ENCODE assay signal across 18 mouse cellular contexts in the genomic region with DNA sequence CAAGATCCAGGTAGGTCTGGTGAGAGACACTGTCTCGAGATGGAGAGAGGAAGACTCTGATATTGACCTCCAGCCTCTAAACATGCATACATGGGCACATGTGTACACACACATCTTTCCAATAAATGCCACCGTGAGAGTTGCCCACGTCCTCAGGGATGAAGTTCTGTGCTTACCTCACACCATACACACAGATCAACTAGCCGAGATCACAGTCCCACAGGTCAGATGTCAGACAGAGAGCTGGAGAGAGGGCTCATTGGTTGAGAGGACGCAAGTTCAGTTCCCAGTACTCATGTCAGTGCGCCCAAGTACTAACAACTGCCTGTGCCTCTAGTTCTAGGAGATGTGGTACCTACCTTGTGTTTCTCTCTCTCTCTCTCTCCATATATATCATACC. TPM values are rescaled to one million over a fixed set of nuclear protein-coding genes. Genes with fewer than 3 reads are reported as not detected.
DNase-seq lines count a peak whose midpoint lies in the region; ATAC-seq and TF ChIP-seq lines count a peak whose summit lies in the region.
"Had no signal": no experiment of that assay in that cellular context is flagged by ENCODE, and none has a peak within 500 bp of the region (broad histone marks: within the 10 kb centered on the region; RNA-seq: fewer than 3 reads in every experiment).

No protein-coding gene starts in this region.

- peaks cover 3% of the 10 kb centered on the region for H3K36me3 ChIP-seq in liver, postnatal 0 days (replicated peaks; ENCODE audit: insufficient read depth, low read length)
- peaks cover 24% of the 10 kb centered on the region for H3K36me3 ChIP-seq in liver, embryonic 11.5 days (ENCODE audit: control insufficient read depth, insufficient read depth, low read length)
- H3K36me3 ChIP-seq in embryonic facial prominence, embryonic 10.5 days (replicated peaks), result peaks cover 39% of the 10 kb centered on the region
- H3K36me3 ChIP-seq in stomach, postnatal 0 days (ENCODE audit: control insufficient read depth, insufficient read depth, low read length), result peaks cover 10% of the 10 kb centered on the region

- WGBS in liver, postnatal 0 days (ENCODE audit: insufficient replicate concordance), result 53% methylated on average over 6 of the region's 6 CpGs
- 54% methylated on average over 6 of the region's 6 CpGs for WGBS in liver, embryonic 11.5 days
- WGBS in embryonic facial prominence, embryonic 10.5 days, result 69% methylated on average over 6 of the region's 6 CpGs
- WGBS in stomach, postnatal 0 days, result 49% methylated on average over 6 of the region's 6 CpGs

- no peak overlapping the region for H3K4me2 ChIP-seq in liver, postnatal 0 days (ENCODE audit: low read depth, low read length)
- H3K4me2 ChIP-seq in liver, embryonic 11.5 days, result no peak overlapping the region
- no peak overlapping the region for H3K4me2 ChIP-seq in stomach, postnatal 0 days (replicated peaks; ENCODE audit: low read depth)
- H3K4me2 ChIP-seq: hindbrain, embryonic 14.5 days; midbrain, embryonic 15.5 days had no signal

- H3K27ac ChIP-seq in liver, postnatal 0 days (ENCODE audit: low read depth), result no peak overlapping the region
- H3K27ac ChIP-seq in liver, embryonic 11.5 days (ENCODE audit: low read depth, low read length), result no peak overlapping the region
- H3K27ac ChIP-seq in embryonic facial prominence, embryonic 10.5 days (replicated peaks), result no peak overlapping the region
- peak overlapping the region; percentile 79 for H3K27ac ChIP-seq in stomach, postnatal 0 days (replicated peaks)
- H3K27ac ChIP-seq: forebrain, embryonic 10.5 days; gastrocnemius, adult 2 months; hindbrain, embryonic 14.5 days; midbrain, embryonic 15.5 days had no signal

- no peaks in the 10 kb centered on the region for H3K27me3 ChIP-seq in liver, postnatal 0 days (ENCODE audit: insufficient read depth, low read length)
- H3K27me3 ChIP-seq in liver, embryonic 11.5 days (replicated peaks; ENCODE audit: control insufficient read depth, insufficient read depth, low read length), result no peaks in the 10 kb centered on the region
- no peaks in the 10 kb centered on the region for H3K27me3 ChIP-seq in embryonic facial prominence, embryonic 10.5 days (replicated peaks; ENCODE audit: low read depth, poor library complexity, severe bottlenecking)
- H3K27me3 ChIP-seq in stomach, postnatal 0 days (ENCODE audit: control insufficient read depth, insufficient read depth, low read length), result no peaks in the 10 kb centered on the region
- H3K27me3 ChIP-seq: midbrain, embryonic 15.5 days; Patski had no signal

- H3K4me3 ChIP-seq in liver, postnatal 0 days (ENCODE audit: low read depth, low read length), result no peak overlapping the region
- H3K4me3 ChIP-seq in liver, embryonic 11.5 days (ENCODE audit: low read depth, low read length), result no peak overlapping the region
- H3K4me3 ChIP-seq in embryonic facial prominence, embryonic 10.5 days, result no peak overlapping the region
- no peak overlapping the region for H3K4me3 ChIP-seq in stomach, postnatal 0 days (ENCODE audit: low read depth, low read length)
- H3K4me3 ChIP-seq: forebrain, embryonic 10.5 days; gastrocnemius, adult 2 months; midbrain, embryonic 15.5 days had no signal

- ATAC-seq in liver, postnatal 0 days, result 0 out of 2 replicates have a peak, but pooled peaks have one; percentile 11
- no peak for ATAC-seq in liver, embryonic 11.5 days (replicated peaks; ENCODE audit: low FRiP score)
- no peak for ATAC-seq in stomach, postnatal 0 days (ENCODE audit: low FRiP score, low TSS enrichment)
- ATAC-seq: midbrain, embryonic 15.5 days; Patski had no signal

- peaks cover 3% of the 10 kb centered on the region; the same call in 1 of the 2 replicates for H3K4me1 ChIP-seq in liver, postnatal 0 days (ENCODE audit: insufficient read depth)
- peaks cover 7% of the 10 kb centered on the region; the same call in 1 of the 2 replicates for H3K4me1 ChIP-seq in liver, embryonic 11.5 days (replicated peaks; ENCODE audit: control insufficient read depth, insufficient read depth, low read length)
- peaks cover 6% of the 10 kb centered on the region; the same call in 1 of the 2 replicates for H3K4me1 ChIP-seq in embryonic facial prominence, embryonic 10.5 days
- H3K4me1 ChIP-seq in stomach, postnatal 0 days (replicated peaks; ENCODE audit: control insufficient read depth, insufficient read depth), result no peaks in the 10 kb centered on the region
- H3K4me1 ChIP-seq: midbrain, embryonic 15.5 days had no signal

- DNase-seq in kidney, adult 18-20 months, result peak; percentile 43
- DNase-seq in kidney, adult 8-10 months, result no peak
- DNase-seq in liver, postnatal 0 days, result no peak
- no peak for DNase-seq in liver, embryonic 11.5 days (ENCODE audit: low spot score)
- DNase-seq in embryonic facial prominence, embryonic 10.5 days (ENCODE audit: low spot score), result peak; percentile 11
- no peak for DNase-seq in stomach, postnatal 0 days (ENCODE audit: low spot score)
- DNase-seq in left cerebral cortex, adult 18-20 months (ENCODE audit: low spot score in 2 of 2), result no peak
- DNase-seq: cerebellum, adult 11 months; gastrocnemius, adult 2 months; heart, postnatal 4 days; liver; right cerebral cortex, adult 18-20 months; right cerebral cortex, postnatal 4 days had no signal

- no peak overlapping the region for H3K9ac ChIP-seq in liver, postnatal 0 days (replicated peaks)
- no peak overlapping the region for H3K9ac ChIP-seq in liver, embryonic 11.5 days (ENCODE audit: low read depth, low read length)
- H3K9ac ChIP-seq in stomach, postnatal 0 days (ENCODE audit: low read length), result no peak overlapping the region
- H3K9ac ChIP-seq: hindbrain, embryonic 14.5 days; midbrain, embryonic 15.5 days had no signal

- no peaks in the 10 kb centered on the region for H3K9me3 ChIP-seq in liver, postnatal 0 days (ENCODE audit: low read length)
- no peaks in the 10 kb centered on the region for H3K9me3 ChIP-seq in liver, embryonic 11.5 days (ENCODE audit: control insufficient read depth, low read length)
- H3K9me3 ChIP-seq in embryonic facial prominence, embryonic 10.5 days, result no peaks in the 10 kb centered on the region
- H3K9me3 ChIP-seq in stomach, postnatal 0 days (ENCODE audit: control insufficient read depth, low read length), result no peaks in the 10 kb centered on the region
- H3K9me3 ChIP-seq: forebrain, embryonic 10.5 days; midbrain, embryonic 15.5 days had no signal

- no peak for TF ChIP-seq CTCF in liver, postnatal 0 days (IDR thresholded peaks at IDR 0.05; ENCODE audit: low read depth)
- TF ChIP-seq CTCF in stomach, postnatal 0 days (IDR thresholded peaks at IDR 0.05; ENCODE audit: low read depth), result no peak

- no peak for TF ChIP-seq EP300 in liver, postnatal 0 days (IDR thresholded peaks at IDR 0.05; ENCODE audit: low read depth)
- no peak for TF ChIP-seq EP300 in stomach, postnatal 0 days (optimal IDR thresholded peaks at IDR 0.05)

RNA-seq across cellular contexts. Expression of a gene that starts 9.4 kb away (rescaled TPM):
- 96.7 and 99.7 TPM in 2 replicates for polyA plus RNA-seq in liver, postnatal 0 days (2015; fragmentation: Nextera tagmentation; extraction: Ambion mirVana)
- 65.5 and 70.6 TPM in 2 replicates for polyA plus RNA-seq in liver, embryonic 11.5 days (2014; fragmentation: Nextera tagmentation; extraction: Ambion mirVana)
- 68.6 and 69.4 TPM in 2 replicates for polyA plus RNA-seq in embryonic facial prominence, embryonic 10.5 days (2016; fragmentation: Nextera tagmentation; extraction: Ambion mirVana)
- polyA plus RNA-seq in stomach, postnatal 0 days (2015; fragmentation: Nextera tagmentation; extraction: Ambion mirVana), result 86.1 and 94.0 TPM in 2 replicates
- 10 to 100 TPM; 19.6 to 22.6 TPM for total RNA-seq in left cerebral cortex, adult 18-20 months (2021)

RNA-seq across cellular contexts. Expression of a gene that starts 16.6 kb away (rescaled TPM):
- 133 and 139 TPM in 2 replicates for polyA plus RNA-seq in liver, postnatal 0 days (2015; fragmentation: Nextera tagmentation; extraction: Ambion mirVana)
- 252 and 266 TPM in 2 replicates for polyA plus RNA-seq in liver, embryonic 11.5 days (2014; fragmentation: Nextera tagmentation; extraction: Ambion mirVana)
- polyA plus RNA-seq in embryonic facial prominence, embryonic 10.5 days (2016; fragmentation: Nextera tagmentation; extraction: Ambion mirVana), result 206 and 216 TPM in 2 replicates
- polyA plus RNA-seq in stomach, postnatal 0 days (2015; fragmentation: Nextera tagmentation; extraction: Ambion mirVana), result 133 and 134 TPM in 2 replicates
- total RNA-seq in left cerebral cortex, adult 18-20 months (2021), result 10 to 100 TPM; 64.4 to 74.4 TPM

RNA-seq across cellular contexts. Expression of a gene that starts 29.5 kb away (rescaled TPM):
- 58.5 and 66.9 TPM in 2 replicates for polyA plus RNA-seq in liver, postnatal 0 days (2015; fragmentation: Nextera tagmentation; extraction: Ambion mirVana)
- 7.6 and 7.7 TPM in 2 replicates for polyA plus RNA-seq in liver, embryonic 11.5 days (2014; fragmentation: Nextera tagmentation; extraction: Ambion mirVana)
- polyA plus RNA-seq in embryonic facial prominence, embryonic 10.5 days (2016; fragmentation: Nextera tagmentation; extraction: Ambion mirVana), result 0.33 and 0.62 TPM in 2 replicates
- 3.5 and 5.8 TPM in 2 replicates for polyA plus RNA-seq in stomach, postnatal 0 days (2015; fragmentation: Nextera tagmentation; extraction: Ambion mirVana)
- under 1 TPM in 1 of 2 experiments, not detected in 1; 0.52 TPM for total RNA-seq in left cerebral cortex, adult 18-20 months (2021)
- total RNA-seq: left cerebral cortex, postnatal 36 days had no signal
- polyA plus RNA-seq: Patski had no signal

RNA-seq across cellular contexts. Expression of a gene that starts 33.6 kb away (rescaled TPM):
- 11.9 and 13.5 TPM in 2 replicates for polyA plus RNA-seq in liver, postnatal 0 days (2015; fragmentation: Nextera tagmentation; extraction: Ambion mirVana)
- 39.1 and 40.2 TPM in 2 replicates for polyA plus RNA-seq in liver, embryonic 11.5 days (2014; fragmentation: Nextera tagmentation; extraction: Ambion mirVana)
- 55.9 and 66.9 TPM in 2 replicates for polyA plus RNA-seq in embryonic facial prominence, embryonic 10.5 days (2016; fragmentation: Nextera tagmentation; extraction: Ambion mirVana)
- polyA plus RNA-seq in stomach, postnatal 0 days (2015; fragmentation: Nextera tagmentation; extraction: Ambion mirVana), result 24.4 and 30.6 TPM in 2 replicates
- total RNA-seq in left cerebral cortex, adult 18-20 months (2021), result 10 to 100 TPM; 47.2 to 49.7 TPM

RNA-seq across cellular contexts. Expression of a gene that starts 43.1 kb away (rescaled TPM):
- polyA plus RNA-seq in liver, postnatal 0 days (2015; fragmentation: Nextera tagmentation; extraction: Ambion mirVana), result 9.0 and 11.7 TPM in 2 replicates
- polyA plus RNA-seq in liver, embryonic 11.5 days (2014; fragmentation: Nextera tagmentation; extraction: Ambion mirVana), result 51.5 and 52.0 TPM in 2 replicates
- polyA plus RNA-seq in embryonic facial prominence, embryonic 10.5 days (2016; fragmentation: Nextera tagmentation; extraction: Ambion mirVana), result 49.6 and 50.7 TPM in 2 replicates
- polyA plus RNA-seq in stomach, postnatal 0 days (2015; fragmentation: Nextera tagmentation; extraction: Ambion mirVana), result 13.3 and 18.2 TPM in 2 replicates
- total RNA-seq in left cerebral cortex, adult 18-20 months (2021), result 10 to 100 TPM; 26.4 to 29.1 TPM

Comparison
In these comparisons a context has a peak if more than half of its experiments do, and no peak if none do; other contexts are left out.
1. DNase-seq: peak in kidney, adult 18-20 months (single experiment) and embryonic facial prominence, embryonic 10.5 days (single experiment); none in kidney, adult 8-10 months (0 of 2), liver, postnatal 0 days (single experiment), liver, embryonic 11.5 days (single experiment), stomach, postnatal 0 days (single experiment) and left cerebral cortex, adult 18-20 months (0 of 2).